Mouse (Mus musculus) macrophage (primary cell): ENCODE data around the gene Gimap8. TPM values are rescaled to one million over a fixed set of nuclear protein-coding genes. Genes with fewer than 3 reads are reported as not detected.
"Not testable (repeated sequence)": the region's sequence is repeated elsewhere in the genome, so short reads cannot be mapped to it uniquely, and the experiment has no call there.

Source experiments
- H3K27ac ChIP-seq: fragments of 350-480 bp; formaldehyde crosslinking; 2 replicates; pipeline ENCODE4 v1.9.0; 2021
- H3K36me3 ChIP-seq: fragments of 350-480 bp; formaldehyde crosslinking; 2 replicates; pipeline ENCODE4 v1.9.0; 2021; ENCODE audit errors: inconsistent target
- H3K4me3 ChIP-seq: fragments of 350-480 bp; formaldehyde crosslinking; 2 replicates; pipeline ENCODE4 v1.9.0; 2021; ENCODE audit errors: inconsistent target
- H3K79me2 ChIP-seq: fragments of 350-480 bp; formaldehyde crosslinking; 2 replicates; pipeline ENCODE4 v1.9.0; 2021; ENCODE audit errors: inconsistent target
- WGBS: methylation state at CpG from one replicate; pipeline ENCODE4 v1.1.7; 2026; ENCODE audit warnings: inconsistent platforms; ENCODE audit not compliant: missing documents; 5-methylcytosine and 5-hydroxymethylcytosine counted together
- polyA plus RNA-seq: library from polyadenylated mRNA; stranded (reverse); fragments of 250-400 nt; gene quantifications from 3 replicates; pipeline ENCODE4 v1.2.4, GENCODE M21; 2018; ENCODE audit warnings: inconsistent platforms
- total RNA-seq, 78 experiments: library from RNA; depleted of rRNA; stranded (reverse); fragments of 250-400 nt; gene quantifications; 1 replicate in 9 of 78; 2 replicates in 24 of 78; 3 replicates in 43 of 78; 4 replicates in 2 of 78; pipeline ENCODE4 v1.2.4; 2018; ENCODE audit warnings: inconsistent platforms in 56 of 78

The Gimap8 gene
- total RNA-seq (2018; cell fraction: chromatin; rRNA removed), result not detected
- total RNA-seq (2018; cell fraction: cytosol; rRNA removed), result under 1 TPM in 2 of 26 experiments, not detected in 24; 0.09 to 0.11 TPM
- under 1 TPM in 4 of 26 experiments, not detected in 22; 0.12 to 0.24 (median 0.19) TPM for total RNA-seq (2018; cell fraction: nucleus; rRNA removed)
- polyA plus RNA-seq, result 0.19 TPM in 1 of 3 replicates, not detected in the others

- Histone ChIP-seq H3K4me3 (no peak within 1 kb of the TSS), H3K79me2 (no peaks in the 10 kb centered on the region), H3K27ac (no peak within 1 kb of the TSS), H3K36me3 (no peaks in the 10 kb centered on the region)
- WGBS, result 14% methylated on average over 3 of the region's 3 CpGs
Measured at GRCm38 (mm10) chr6:48646995-48647394, at the start of gene Gimap8. TSS of gene Gimap8 (plus strand) at chr6:48647234.

- Histone ChIP-seq H3K27ac (no peak overlapping the region), H3K36me3 (peaks cover 13% of the 10 kb centered on the region; the same call in 1 of the 2 replicates), H3K4me3 (no peak overlapping the region), H3K79me2 (peaks cover under 1% of the 10 kb centered on the region; the same call in 1 of the 2 replicates)
- 100% methylated on average over 1 of the region's 1 CpGs for WGBS
Measured at GRCm38 (mm10) chr6:48600594-48600993, 46.4 kb upstream of the Gimap8 start.

- H3K27ac ChIP-seq, result peak within 1 kb of the TSS; percentile 54
- WGBS, result 6% methylated on average over 42 of the region's 42 CpGs
Measured at GRCm38 (mm10) chr6:48601271-48602079, 45.6 kb upstream of the Gimap8 start, which contains the start of gene Zfp775. TSS of gene Zfp775 (plus strand) at chr6:48602063.

GRCm38 (mm10) chr6:48602080-48602741, 44.8 kb upstream of the Gimap8 start:
- 1% methylated on average over 28 of the region's 28 CpGs for WGBS
- peak overlapping the region; percentile 37 for H3K27ac ChIP-seq
- H3K4me3 ChIP-seq, result peak overlapping the region; percentile 74
- H3K36me3 ChIP-seq, result peaks cover 13% of the 10 kb centered on the region; the same call in 1 of the 2 replicates
- no peaks in the 10 kb centered on the region for H3K79me2 ChIP-seq

More at GRCm38 (mm10) chr6:48601271-48602079, 45.6 kb upstream of the Gimap8 start, which contains the start of gene Zfp775:
- peaks cover 13% of the 10 kb centered on the region; the same call in 1 of the 2 replicates for H3K36me3 ChIP-seq
- peak within 1 kb of the TSS; percentile 74 for H3K4me3 ChIP-seq
- H3K79me2 ChIP-seq, result no peaks in the 10 kb centered on the region; the same call in 1 of the 2 replicates

- Histone ChIP-seq H3K4me3 (no peak overlapping the region), H3K36me3 (no peaks in the 10 kb centered on the region)
- 100% methylated on average over 2 of the region's 2 CpGs for WGBS
Measured at GRCm38 (mm10) chr6:48608124-48608523, 38.9 kb upstream of the Gimap8 start.

GRCm38 (mm10) chr6:48609512-48609911, 37.5 kb upstream of the Gimap8 start:
- Histone ChIP-seq H3K79me2 (no peaks in the 10 kb centered on the region), H3K27ac (no peak overlapping the region), H3K36me3 (no peaks in the 10 kb centered on the region), H3K4me3 (no peak overlapping the region)
- 46% methylated on average over 7 of the region's 7 CpGs for WGBS

More at GRCm38 (mm10) chr6:48608124-48608523, 38.9 kb upstream of the Gimap8 start:
- Histone ChIP-seq H3K27ac (no peak overlapping the region), H3K79me2 (no peaks in the 10 kb centered on the region)

GRCm38 (mm10) chr6:48610657-48611056, 36.4 kb upstream of the Gimap8 start:
- Histone ChIP-seq H3K36me3 (no peaks in the 10 kb centered on the region), H3K27ac (no peak overlapping the region), H3K4me3 (no peak overlapping the region), H3K79me2 (no peaks in the 10 kb centered on the region)
- WGBS, result 96% methylated on average over 3 of the region's 3 CpGs

GRCm38 (mm10) chr6:48613464-48613863, 33.6 kb upstream of the Gimap8 start:
- H3K36me3 ChIP-seq, result no peaks in the 10 kb centered on the region

GRCm38 (mm10) chr6:48614756-48615155, 32.3 kb upstream of the Gimap8 start:
- H3K4me3 ChIP-seq, result no peak overlapping the region
- 100% methylated on average over 5 of the region's 5 CpGs for WGBS
- H3K27ac ChIP-seq, result no peak overlapping the region
- H3K79me2 ChIP-seq, result no peaks in the 10 kb centered on the region
- no peaks in the 10 kb centered on the region for H3K36me3 ChIP-seq

More at GRCm38 (mm10) chr6:48613464-48613863, 33.6 kb upstream of the Gimap8 start:
- no peaks in the 10 kb centered on the region for H3K79me2 ChIP-seq
- 97% methylated on average over 4 of the region's 4 CpGs for WGBS
- no peak overlapping the region for H3K27ac ChIP-seq
- H3K4me3 ChIP-seq, result no peak overlapping the region

GRCm38 (mm10) chr6:48620031-48620430, 27.0 kb upstream of the Gimap8 start:
- WGBS, result 96% methylated on average over 30 of the region's 30 CpGs
- H3K27ac ChIP-seq, result no peak overlapping the region
- H3K4me3 ChIP-seq, result no peak overlapping the region
- H3K36me3 ChIP-seq, result no peaks in the 10 kb centered on the region
- H3K79me2 ChIP-seq, result no peaks in the 10 kb centered on the region

GRCm38 (mm10) chr6:48622186-48622843, 24.7 kb upstream of the Gimap8 start:
- not testable (repeated sequence) for H3K36me3 ChIP-seq, H3K4me3 ChIP-seq, H3K79me2 ChIP-seq, H3K27ac ChIP-seq
- 87% methylated on average over 7 of the region's 8 CpGs for WGBS

- Histone ChIP-seq H3K79me2 (no peaks in the 10 kb centered on the region), H3K27ac (no peak overlapping the region), H3K4me3 (no peak overlapping the region), H3K36me3 (no peaks in the 10 kb centered on the region)
- 75% methylated on average over 1 of the region's 1 CpGs for WGBS
Measured at GRCm38 (mm10) chr6:48623460-48623859, 23.6 kb upstream of the Gimap8 start.

GRCm38 (mm10) chr6:48626464-48626863, 20.6 kb upstream of the Gimap8 start, which contains the start of gene AI854703:
TSS of gene AI854703 (plus strand) at chr6:48626764.
- Histone ChIP-seq H3K4me3 (no peak within 1 kb of the TSS), H3K36me3 (no peaks in the 10 kb centered on the region), H3K27ac (no peak within 1 kb of the TSS), H3K79me2 (no peaks in the 10 kb centered on the region)
- WGBS, result 91% methylated on average over 8 of the region's 8 CpGs

- no peaks in the 10 kb centered on the region for H3K36me3 ChIP-seq
- under 1% methylated on average over 32 of the region's 32 CpGs for WGBS
- H3K79me2 ChIP-seq, result no peaks in the 10 kb centered on the region
- H3K27ac ChIP-seq, result no peak overlapping the region
- no peak overlapping the region for H3K4me3 ChIP-seq
Measured at GRCm38 (mm10) chr6:48626984-48627383, 20.1 kb upstream of the Gimap8 start.
